Mouse (Mus musculus) spleen, adult 2 months (tissue): ENCODE results near the gene 9330182O14Rik. TPM values are rescaled to one million over a fixed set of nuclear protein-coding genes. Genes with fewer than 3 reads are reported as not detected.

Source experiments
- DNase-seq, 2 experiments: peaks; one replicate each; pipeline versions ENCODE4 v3.0.0 to v3.0.0-alpha.2; 2012 to 2021; ENCODE audit warnings: low spot score in 2 of 2, low read depth in 1 of 2
- H3K27ac ChIP-seq: fragments of 200-500 bp; 2 replicates; pipeline ENCODE4 v1.5.1; 2012; ENCODE audit warnings: low read length, inconsistent platforms; ENCODE audit not compliant: insufficient read depth
- H3K27me3 ChIP-seq: fragments of 200-500 bp; 2 replicates; pipeline ENCODE4 v1.6.1; 2012; ENCODE audit warnings: mild to moderate bottlenecking, moderate library complexity, low read length, inconsistent platforms; ENCODE audit not compliant: control insufficient read depth, insufficient read depth
- H3K36me3 ChIP-seq: fragments of 200-500 bp; 2 replicates; pipeline ENCODE4 v1.6.1; 2012; ENCODE audit warnings: mild to moderate bottlenecking, low read length, inconsistent platforms; ENCODE audit not compliant: control insufficient read depth, insufficient read depth
- H3K4me1 ChIP-seq: fragments of 200-500 bp; 2 replicates; pipeline ENCODE4 v1.6.1; 2011; ENCODE audit warnings: inconsistent platforms; ENCODE audit not compliant: control insufficient read depth, insufficient read depth, insufficient read length
- H3K4me3 ChIP-seq: fragments of 200-500 bp; 2 replicates; pipeline ENCODE4 v1.5.1; 2011; ENCODE audit warnings: mild to moderate bottlenecking, inconsistent platforms; ENCODE audit not compliant: insufficient read depth, insufficient read length; ENCODE audit errors: extremely low read depth
- CTCF ChIP-seq: fragments of 200-500 bp; IDR thresholded peaks from 2 replicates; pipeline ENCODE4 v1.5.1; 2011; ENCODE audit warnings: mild to moderate bottlenecking, inconsistent platforms; ENCODE audit not compliant: insufficient read depth, insufficient read length, insufficient replicate concordance; ENCODE audit errors: extremely low read depth
- POLR2A ChIP-seq: fragments of 200-500 bp; IDR thresholded peaks from 2 replicates; pipeline ENCODE4 v1.6.1; 2011; ENCODE audit warnings: low read depth, low read length, inconsistent platforms
- WGBS: fragments of 180-500 bp; shearing (Covaris S2); methylation state at CpG from one replicate; pipeline ENCODE4 v1.1.7; 2018; 5-methylcytosine and 5-hydroxymethylcytosine counted together
- polyA plus RNA-seq: library from polyadenylated mRNA; depleted of rRNA; stranded (reverse); fragments of >200 nt; gene quantifications from 2 replicates; pipeline ENCODE4 v1.2.3, GENCODE M21; 2012

9330182O14Rik gene
- polyA plus RNA-seq, 1 experiment, result not detected

DNA sequence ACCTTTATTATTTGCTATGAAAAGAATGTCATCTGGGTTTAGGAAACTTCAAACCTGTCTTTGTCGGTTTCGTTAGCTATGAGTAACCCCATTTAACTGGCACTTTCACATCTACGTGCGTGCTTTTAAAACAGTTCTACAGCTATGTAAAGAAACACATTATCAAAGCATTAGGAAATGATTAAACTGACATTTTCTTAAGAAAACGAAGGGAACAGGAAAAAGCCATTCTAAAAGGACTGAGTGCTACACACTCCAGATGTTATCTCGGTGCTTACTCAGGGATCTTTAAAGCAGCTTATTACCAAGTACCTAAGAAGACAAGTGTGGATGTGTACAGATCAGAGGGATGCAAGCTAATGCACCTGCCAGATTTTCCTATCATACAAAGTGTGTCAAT, 52.9 kb downstream of the 9330182O14Rik start:
- H3K27me3 ChIP-seq, result no peaks in the 10 kb centered on the region
- no peak for DNase-seq
- H3K4me3 ChIP-seq, result no peak overlapping the region
- no peak for TF ChIP-seq CTCF
- no peak for TF ChIP-seq POLR2A
- no peak overlapping the region for H3K27ac ChIP-seq
- WGBS, result 73% methylated on average over 6 of the region's 6 CpGs
- no peaks in the 10 kb centered on the region for H3K36me3 ChIP-seq
- no peaks in the 10 kb centered on the region for H3K4me1 ChIP-seq
